Mouse (Mus musculus): ENCODE data around the gene Rhof. TPM values are rescaled to one million over a fixed set of nuclear protein-coding genes. Genes with fewer than 3 reads are reported as not detected.

Rhof gene
- polyA plus RNA-seq, 1 experiment from 2014 or later, result 2.0 TPM

DNA sequence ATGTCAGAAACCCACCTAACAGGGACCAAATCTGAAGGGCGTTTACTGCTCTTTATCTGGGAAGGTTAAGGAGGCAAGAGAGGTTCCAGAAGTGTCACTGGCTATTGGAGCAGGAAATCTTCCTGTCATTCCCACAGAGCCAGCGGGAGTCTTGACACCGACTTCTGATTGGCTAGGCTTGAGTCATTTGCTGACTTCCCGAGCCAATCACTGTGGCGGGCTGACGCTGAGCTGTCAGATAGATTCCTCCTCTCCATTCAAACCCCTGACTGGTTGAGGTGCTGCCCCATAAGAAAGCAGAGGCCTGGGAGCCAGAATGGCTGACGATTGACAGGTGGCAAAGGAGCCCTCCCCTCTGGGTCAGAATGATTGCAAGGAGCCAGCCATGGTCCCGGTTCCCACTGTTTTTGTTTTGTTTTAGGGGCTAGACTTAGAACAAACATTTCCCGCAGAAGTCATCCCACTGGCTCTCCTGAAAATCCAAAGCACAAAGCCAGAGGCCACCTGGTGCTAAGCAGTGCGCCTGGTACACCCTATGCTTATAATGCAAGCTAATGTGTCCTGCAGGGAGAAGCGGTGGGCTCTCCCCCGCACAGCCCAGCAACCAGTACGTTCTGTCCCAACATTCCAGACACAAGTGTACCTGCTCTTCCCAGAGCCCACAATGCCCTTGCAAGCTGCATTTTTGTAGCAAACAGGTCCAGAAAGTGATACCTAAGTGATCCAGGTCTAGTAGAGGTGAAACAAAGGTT lies 22.9 kb downstream of the Rhof start:
- H3K36me3 ChIP-seq (replicated peaks; ENCODE audit: control insufficient read depth, insufficient read depth, low read depth, low read length), result no peaks in the 10 kb centered on the region
- H3K9me3 ChIP-seq (replicated peaks; ENCODE audit: control insufficient read depth, low read length), result no peaks in the 10 kb centered on the region
- DNase-seq (ENCODE audit: low spot score) (peak; percentile 45), ATAC-seq (replicated peaks; ENCODE audit: insufficient number of reproducible peaks, low FRiP score, low TSS enrichment, low read depth) (no peak)
- H3K27ac ChIP-seq (replicated peaks; ENCODE audit: low read depth, low read length), result no peak overlapping the region
- no peak overlapping the region for H3K9ac ChIP-seq (replicated peaks; ENCODE audit: low read length)
- H3K4me3 ChIP-seq (ENCODE audit: low read depth, low read length), result no peak overlapping the region
- 29% methylated on average over 13 of the region's 13 CpGs for WGBS
- no peaks in the 10 kb centered on the region for H3K4me1 ChIP-seq (ENCODE audit: control insufficient read depth, insufficient read depth, low read length)
- H3K4me2 ChIP-seq (ENCODE audit: low read depth, low read length), result no peak overlapping the region
- no peaks in the 10 kb centered on the region for H3K27me3 ChIP-seq (ENCODE audit: control insufficient read depth, insufficient read depth, low read length)

DNA sequence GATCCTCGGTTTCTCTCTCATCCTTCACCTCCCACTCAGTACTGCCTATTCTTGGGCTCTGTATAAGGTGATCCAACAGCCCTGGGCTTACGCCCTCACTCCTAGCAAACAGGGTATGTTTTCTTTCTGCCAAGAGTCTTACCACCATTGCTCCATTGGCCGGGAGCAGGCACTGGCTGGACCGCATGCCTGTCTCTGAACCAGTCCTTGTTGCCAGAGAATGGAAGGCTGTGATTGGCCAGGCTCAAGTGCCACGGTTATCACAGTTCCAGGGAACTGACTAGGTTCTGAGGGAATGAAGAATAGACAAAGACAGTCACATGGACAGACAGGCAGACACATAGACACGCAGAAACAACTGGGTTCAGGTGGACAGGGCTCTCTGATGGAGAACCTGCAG lies 27.7 kb downstream of the Rhof start:
- H3K4me2 ChIP-seq (ENCODE audit: low read depth, low read length), result no peak overlapping the region
- H3K9me3 ChIP-seq (replicated peaks; ENCODE audit: control insufficient read depth, low read length), result no peaks in the 10 kb centered on the region
- DNase-seq (ENCODE audit: low spot score), result no peak
- WGBS, result 78% methylated on average over 6 of the region's 6 CpGs
- H3K36me3 ChIP-seq (replicated peaks; ENCODE audit: control insufficient read depth, insufficient read depth, low read depth, low read length), result no peaks in the 10 kb centered on the region
- H3K4me3 ChIP-seq (ENCODE audit: low read depth, low read length), result no peak overlapping the region
- no peaks in the 10 kb centered on the region for H3K27me3 ChIP-seq (ENCODE audit: control insufficient read depth, insufficient read depth, low read length)
- no peaks in the 10 kb centered on the region for H3K4me1 ChIP-seq (ENCODE audit: control insufficient read depth, insufficient read depth, low read length)
- ATAC-seq (replicated peaks; ENCODE audit: insufficient number of reproducible peaks, low FRiP score, low TSS enrichment, low read depth), result no peak
- no peak overlapping the region for H3K27ac ChIP-seq (replicated peaks; ENCODE audit: low read depth, low read length)
- no peak overlapping the region for H3K9ac ChIP-seq (replicated peaks; ENCODE audit: low read length)

- DNase-seq (ENCODE audit: low spot score) (no peak), ATAC-seq (replicated peaks; ENCODE audit: insufficient number of reproducible peaks, low FRiP score, low TSS enrichment, low read depth) (no peak)
- Histone ChIP-seq H3K27ac (replicated peaks; ENCODE audit: low read depth, low read length) (no peak overlapping the region), H3K27me3 (ENCODE audit: control insufficient read depth, insufficient read depth, low read length) (no peaks in the 10 kb centered on the region), H3K9me3 (replicated peaks; ENCODE audit: control insufficient read depth, low read length) (no peaks in the 10 kb centered on the region), H3K4me3 (ENCODE audit: low read depth, low read length) (no peak overlapping the region), H3K4me2 (ENCODE audit: low read depth, low read length) (no peak overlapping the region), H3K36me3 (replicated peaks; ENCODE audit: control insufficient read depth, insufficient read depth, low read depth, low read length) (no peaks in the 10 kb centered on the region), H3K4me1 (ENCODE audit: control insufficient read depth, insufficient read depth, low read length) (no peaks in the 10 kb centered on the region), H3K9ac (replicated peaks; ENCODE audit: low read length) (no peak overlapping the region)
- 65% methylated on average over 8 of the region's 8 CpGs for WGBS
Observed at GRCm38 (mm10) chr5:123103556-123103955, 28.9 kb downstream of the Rhof start.

GRCm38 (mm10) chr5:123102376-123102775 lies 30.1 kb downstream of the Rhof start:
- no peak overlapping the region for H3K9ac ChIP-seq (replicated peaks; ENCODE audit: low read length)
- H3K4me2 ChIP-seq (ENCODE audit: low read depth, low read length), result no peak overlapping the region
- 68% methylated on average over 7 of the region's 7 CpGs for WGBS
- ATAC-seq (replicated peaks; ENCODE audit: insufficient number of reproducible peaks, low FRiP score, low TSS enrichment, low read depth) (no peak), DNase-seq (ENCODE audit: low spot score) (no peak)
- H3K4me1 ChIP-seq (ENCODE audit: control insufficient read depth, insufficient read depth, low read length), result no peaks in the 10 kb centered on the region
- H3K36me3 ChIP-seq (replicated peaks; ENCODE audit: control insufficient read depth, insufficient read depth, low read depth, low read length), result no peaks in the 10 kb centered on the region
- no peak overlapping the region for H3K27ac ChIP-seq (replicated peaks; ENCODE audit: low read depth, low read length)
- no peaks in the 10 kb centered on the region for H3K9me3 ChIP-seq (replicated peaks; ENCODE audit: control insufficient read depth, low read length)
- no peak overlapping the region for H3K4me3 ChIP-seq (ENCODE audit: low read depth, low read length)
- H3K27me3 ChIP-seq (ENCODE audit: control insufficient read depth, insufficient read depth, low read length), result no peaks in the 10 kb centered on the region

- Histone ChIP-seq H3K27ac (replicated peaks; ENCODE audit: low read depth, low read length) (no peak overlapping the region), H3K27me3 (ENCODE audit: control insufficient read depth, insufficient read depth, low read length) (no peaks in the 10 kb centered on the region), H3K4me2 (ENCODE audit: low read depth, low read length) (no peak overlapping the region), H3K4me3 (ENCODE audit: low read depth, low read length) (no peak overlapping the region), H3K36me3 (replicated peaks; ENCODE audit: control insufficient read depth, insufficient read depth, low read depth, low read length) (no peaks in the 10 kb centered on the region), H3K4me1 (ENCODE audit: control insufficient read depth, insufficient read depth, low read length) (no peaks in the 10 kb centered on the region), H3K9ac (replicated peaks; ENCODE audit: low read length) (no peak overlapping the region), H3K9me3 (replicated peaks; ENCODE audit: control insufficient read depth, low read length) (no peaks in the 10 kb centered on the region)
- no peak for DNase-seq (ENCODE audit: low spot score)
- ATAC-seq (replicated peaks; ENCODE audit: insufficient number of reproducible peaks, low FRiP score, low TSS enrichment, low read depth), result no peak
- 80% methylated on average over 2 of the region's 2 CpGs for WGBS
Observed at GRCm38 (mm10) chr5:123098487-123098886, 34.0 kb downstream of the Rhof start.

DNA sequence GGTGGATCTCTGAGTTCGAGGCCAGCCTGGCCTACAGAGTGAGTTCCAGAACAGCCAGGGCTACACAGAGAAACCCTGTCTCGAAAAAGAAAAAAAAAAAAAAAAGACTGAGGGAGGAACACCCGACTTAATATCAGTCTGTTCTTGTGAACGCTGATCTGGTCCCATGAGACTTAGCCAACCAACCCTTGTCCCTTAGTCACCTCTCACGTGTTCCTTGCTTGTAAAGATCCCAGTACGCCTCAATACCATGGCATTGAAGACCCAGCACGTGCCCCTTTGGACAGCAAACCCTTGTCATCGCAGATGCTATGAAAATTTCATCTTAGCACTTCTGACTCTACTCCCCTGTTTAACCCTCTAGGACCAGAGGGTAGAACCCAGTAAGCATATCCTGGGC lies 36.2 kb downstream of the Rhof start:
- no peaks in the 10 kb centered on the region for H3K36me3 ChIP-seq (replicated peaks; ENCODE audit: control insufficient read depth, insufficient read depth, low read depth, low read length)
- no peaks in the 10 kb centered on the region for H3K27me3 ChIP-seq (ENCODE audit: control insufficient read depth, insufficient read depth, low read length)
- ATAC-seq (replicated peaks; ENCODE audit: insufficient number of reproducible peaks, low FRiP score, low TSS enrichment, low read depth) (no peak), DNase-seq (ENCODE audit: low spot score) (no peak)
- no peak overlapping the region for H3K4me3 ChIP-seq (ENCODE audit: low read depth, low read length)
- H3K9ac ChIP-seq (replicated peaks; ENCODE audit: low read length), result no peak overlapping the region
- H3K4me1 ChIP-seq (ENCODE audit: control insufficient read depth, insufficient read depth, low read length), result no peaks in the 10 kb centered on the region
- 91% methylated on average over 8 of the region's 8 CpGs for WGBS
- H3K9me3 ChIP-seq (replicated peaks; ENCODE audit: control insufficient read depth, low read length), result no peaks in the 10 kb centered on the region
- H3K27ac ChIP-seq (replicated peaks; ENCODE audit: low read depth, low read length), result no peak overlapping the region
- no peak overlapping the region for H3K4me2 ChIP-seq (ENCODE audit: low read depth, low read length)

DNA sequence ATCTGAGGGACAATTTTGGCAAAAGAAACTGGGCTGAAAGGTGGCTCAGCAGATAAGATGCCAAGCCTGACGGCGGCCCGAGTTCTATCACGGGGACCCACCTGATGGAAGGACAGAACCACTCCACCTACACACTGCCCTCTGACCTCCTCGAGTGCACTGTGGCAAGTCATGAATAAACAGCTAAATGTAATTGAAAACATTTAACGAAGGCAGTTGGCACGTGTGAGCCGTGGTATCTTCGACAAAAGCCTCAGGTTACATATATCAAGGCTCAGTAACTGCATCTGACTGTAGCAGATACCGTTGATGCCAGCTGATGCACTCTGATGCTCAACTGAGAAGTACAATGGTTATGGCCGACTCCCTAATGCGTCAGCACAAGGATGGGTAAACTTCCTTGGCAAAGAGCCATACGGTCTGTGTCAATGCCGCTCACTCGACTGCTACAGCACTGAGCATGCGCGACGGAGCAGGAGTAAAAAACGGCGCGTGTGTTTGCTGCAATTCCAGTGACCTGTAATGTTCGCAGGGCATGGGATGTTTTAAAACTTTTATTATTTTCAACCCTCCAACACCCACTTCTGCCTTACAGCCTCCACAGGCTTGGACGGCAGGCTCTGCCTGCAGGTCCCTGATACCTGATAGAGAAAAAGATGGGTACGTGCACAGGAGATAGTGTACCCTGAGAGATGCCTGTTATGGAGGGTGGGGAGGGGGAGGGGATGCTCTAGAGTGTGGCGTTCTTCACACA lies 38.1 kb downstream of the Rhof start:
- Histone ChIP-seq H3K27ac (replicated peaks; ENCODE audit: low read depth, low read length) (no peak overlapping the region), H3K27me3 (ENCODE audit: control insufficient read depth, insufficient read depth, low read length) (no peaks in the 10 kb centered on the region), H3K9ac (replicated peaks; ENCODE audit: low read length) (no peak overlapping the region), H3K4me2 (ENCODE audit: low read depth, low read length) (no peak overlapping the region), H3K9me3 (replicated peaks; ENCODE audit: control insufficient read depth, low read length) (no peaks in the 10 kb centered on the region), H3K4me3 (ENCODE audit: low read depth, low read length) (no peak overlapping the region), H3K36me3 (replicated peaks; ENCODE audit: control insufficient read depth, insufficient read depth, low read depth, low read length) (no peaks in the 10 kb centered on the region), H3K4me1 (ENCODE audit: control insufficient read depth, insufficient read depth, low read length) (no peaks in the 10 kb centered on the region)
- 86% methylated on average over 25 of the region's 25 CpGs for WGBS
- DNase-seq (ENCODE audit: low spot score) (no peak), ATAC-seq (replicated peaks; ENCODE audit: insufficient number of reproducible peaks, low FRiP score, low TSS enrichment, low read depth) (no peak)

GRCm38 (mm10) chr5:123093077-123093633 lies 39.3 kb downstream of the Rhof start:
- H3K9ac ChIP-seq (replicated peaks; ENCODE audit: low read length), result no peak overlapping the region
- no peak overlapping the region for H3K4me2 ChIP-seq (ENCODE audit: low read depth, low read length)
- 83% methylated on average over 14 of the region's 14 CpGs for WGBS
- H3K27ac ChIP-seq (replicated peaks; ENCODE audit: low read depth, low read length), result no peak overlapping the region
- no peaks in the 10 kb centered on the region for H3K36me3 ChIP-seq (replicated peaks; ENCODE audit: control insufficient read depth, insufficient read depth, low read depth, low read length)
- H3K27me3 ChIP-seq (ENCODE audit: control insufficient read depth, insufficient read depth, low read length), result no peaks in the 10 kb centered on the region
- DNase-seq (ENCODE audit: low spot score) (no peak), ATAC-seq (replicated peaks; ENCODE audit: insufficient number of reproducible peaks, low FRiP score, low TSS enrichment, low read depth) (no peak)
- no peaks in the 10 kb centered on the region for H3K9me3 ChIP-seq (replicated peaks; ENCODE audit: control insufficient read depth, low read length)
- H3K4me1 ChIP-seq (ENCODE audit: control insufficient read depth, insufficient read depth, low read length), result no peaks in the 10 kb centered on the region
- H3K4me3 ChIP-seq (ENCODE audit: low read depth, low read length), result no peak overlapping the region
